Mouse (Mus musculus) regulatory T cell (primary cell): ENCODE data around the gene Smc5.

ENCODE experiments used
- in situ Hi-C: fragments of 300-600 bp; cut with MboI, MseI; formaldehyde crosslinking; loops from one replicate; pipeline ENCODE4 v1.15.1; 2025; ENCODE audit warnings: high pct_unique_total_duplicates

Smc5 gene

GRCm38 (mm10) chr19:23273355-23274053, at the start of gene Smc5:
Gene Smc5, minus strand, starts transcription at chr19:23273897.
- in situ Hi-C loops, result no loop called here

GRCm38 (mm10) chr19:23323107-23323506, 49.4 kb upstream of the Smc5 start:
- in situ Hi-C loops, result no loop called here

- in situ Hi-C loops, result loop anchor here (10.0 kb wide), 1 partner anchor 413 kb away; no protein-coding TSS in a partner anchor
Observed at GRCm38 (mm10) chr19:23317989-23318358, 44.3 kb upstream of the Smc5 start.

GRCm38 (mm10) chr19:23317295-23317988, 43.7 kb upstream of the Smc5 start:
- in situ Hi-C loops, result loop anchor here (10.0 kb wide), 1 partner anchor 413 kb away; no protein-coding TSS in a partner anchor

- in situ Hi-C loops, result loop anchor here (10.0 kb wide), 1 partner anchor 412 kb away; no protein-coding TSS in a partner anchor
Observed at GRCm38 (mm10) chr19:23316851-23317250, 43.2 kb upstream of the Smc5 start.

- in situ Hi-C loops, result loop anchor here (10.0 kb wide), 1 partner anchor 405 kb away; no protein-coding TSS in a partner anchor
Observed at GRCm38 (mm10) chr19:23309979-23310378, 36.3 kb upstream of the Smc5 start.

- in situ Hi-C loops, result no loop called here
Observed at GRCm38 (mm10) chr19:23306671-23307070, 33.0 kb upstream of the Smc5 start.

GRCm38 (mm10) chr19:23299987-23300386, 26.3 kb upstream of the Smc5 start:
- in situ Hi-C loops, result no loop called here

- in situ Hi-C loops, result no loop called here
Observed at GRCm38 (mm10) chr19:23298917-23299316, 25.2 kb upstream of the Smc5 start.

GRCm38 (mm10) chr19:23297191-23297590, 23.5 kb upstream of the Smc5 start:
- in situ Hi-C loops, result no loop called here

- in situ Hi-C loops, result no loop called here
Observed at GRCm38 (mm10) chr19:23289251-23289650, 15.6 kb upstream of the Smc5 start.

- in situ Hi-C loops, result no loop called here
Observed at GRCm38 (mm10) chr19:23281911-23282660, 8.4 kb upstream of the Smc5 start.

GRCm38 (mm10) chr19:23274054-23274724, 492 bp upstream of the Smc5 start:
- in situ Hi-C loops, result no loop called here

GRCm38 (mm10) chr19:23256771-23257170, 16.9 kb downstream of the Smc5 start:
- in situ Hi-C loops, result no loop called here

GRCm38 (mm10) chr19:23246473-23246872, 27.2 kb downstream of the Smc5 start:
- in situ Hi-C loops, result no loop called here

GRCm38 (mm10) chr19:23225065-23225464, 48.6 kb downstream of the Smc5 start:
- in situ Hi-C loops, result no loop called here

GRCm38 (mm10) chr19:23214326-23214725, 59.4 kb downstream of the Smc5 start:
- in situ Hi-C loops, result no loop called here

- in situ Hi-C loops, result no loop called here
Observed at GRCm38 (mm10) chr19:23211325-23211724, 62.4 kb downstream of the Smc5 start.

GRCm38 (mm10) chr19:23203505-23204053, 70.1 kb downstream of the Smc5 start:
- in situ Hi-C loops, result loop anchor here (10.0 kb wide), 1 partner anchor 49 kb away; no protein-coding TSS in a partner anchor

GRCm38 (mm10) chr19:23202106-23202505, 71.6 kb downstream of the Smc5 start:
- in situ Hi-C loops, result loop anchor here (10.0 kb wide), 1 partner anchor 47 kb away; no protein-coding TSS in a partner anchor

- in situ Hi-C loops, result no loop called here
Observed at GRCm38 (mm10) chr19:23193076-23193475, 80.6 kb downstream of the Smc5 start.
